ENCODE assay signal across 30 mouse cellular contexts in the genomic region with DNA sequence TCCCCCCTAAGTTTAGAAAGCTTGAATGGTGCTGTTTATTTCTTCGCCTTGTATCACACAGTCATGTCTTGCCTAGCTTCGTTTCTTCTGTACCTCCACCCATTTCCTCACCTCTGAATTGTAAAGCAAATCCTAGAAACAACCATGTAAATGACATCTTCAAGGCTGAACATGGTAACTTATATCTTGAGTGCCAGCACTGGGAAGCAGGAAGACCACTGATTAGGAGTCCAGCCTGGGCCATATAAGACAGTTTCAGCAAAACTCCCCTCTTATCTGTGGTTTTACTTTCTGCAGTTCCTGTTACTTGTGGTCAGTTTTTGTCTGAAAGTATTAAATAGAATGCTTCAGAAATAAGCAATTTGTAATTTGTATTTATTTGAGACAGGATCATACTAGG. TPM values are rescaled to one million over a fixed set of nuclear protein-coding genes. Genes with fewer than 3 reads are reported as not detected.
DNase-seq lines count a peak whose midpoint lies in the region; ATAC-seq and TF ChIP-seq lines count a peak whose summit lies in the region.
"Had no signal": no experiment of that assay in that cellular context is flagged by ENCODE, and none has a peak within 500 bp of the region (broad histone marks: within the 10 kb centered on the region; RNA-seq: fewer than 3 reads in every experiment).

No protein-coding gene starts in this region.

- H3K9me3 ChIP-seq in liver, embryonic 12.5 days (replicated peaks): no peaks in the 10 kb centered on the region
- H3K9me3 ChIP-seq in liver, postnatal 0 days (ENCODE audit: low read length): no peaks in the 10 kb centered on the region
- H3K9me3 ChIP-seq in heart, embryonic 12.5 days (replicated peaks): no peaks in the 10 kb centered on the region
- H3K9me3 ChIP-seq: embryonic facial prominence, embryonic 12.5 days; forebrain, embryonic 10.5 days; hindbrain, embryonic 15.5 days; kidney, embryonic 15.5 days; limb, embryonic 13.5 days had no signal

- no peak overlapping the region for H3K9ac ChIP-seq in liver, embryonic 12.5 days
- no peak overlapping the region for H3K9ac ChIP-seq in liver, postnatal 0 days (replicated peaks)
- no peak overlapping the region for H3K9ac ChIP-seq in heart, embryonic 12.5 days
- H3K9ac ChIP-seq: embryonic facial prominence, embryonic 12.5 days; hindbrain, embryonic 15.5 days; kidney, embryonic 15.5 days; limb, embryonic 13.5 days had no signal

- H3K4me3 ChIP-seq in liver, embryonic 12.5 days: no peak overlapping the region
- H3K4me3 ChIP-seq in liver, postnatal 0 days (ENCODE audit: low read depth, low read length): no peak overlapping the region
- H3K4me3 ChIP-seq in heart, embryonic 12.5 days: no peak overlapping the region
- H3K4me3 ChIP-seq: embryonic facial prominence, embryonic 12.5 days; forebrain, embryonic 10.5 days; gastrocnemius, adult 2 months; hindbrain, embryonic 15.5 days; kidney, embryonic 15.5 days; left cerebral cortex, adult 2 months; limb, embryonic 13.5 days had no signal

- H3K4me1 ChIP-seq in liver, embryonic 12.5 days: peaks cover 72% of the 10 kb centered on the region
- peaks cover 6% of the 10 kb centered on the region for H3K4me1 ChIP-seq in liver, postnatal 0 days (ENCODE audit: insufficient read depth)
- H3K4me1 ChIP-seq in heart, embryonic 12.5 days (replicated peaks): 0 out of 2 replicates have a peak, but pooled peaks cover 7% of the 10 kb centered on the region
- H3K4me1 ChIP-seq: forebrain, embryonic 10.5 days; hindbrain, embryonic 15.5 days had no signal

- no peak for TF ChIP-seq CTCF in liver, postnatal 0 days (IDR thresholded peaks at IDR 0.05; ENCODE audit: low read depth)

- H3K27ac ChIP-seq in liver, embryonic 12.5 days: peak overlapping the region; percentile 57
- H3K27ac ChIP-seq in liver, postnatal 0 days (ENCODE audit: low read depth): 0 out of 2 replicates have a peak overlapping the region, but pooled peaks have one; percentile 49
- no peak overlapping the region for H3K27ac ChIP-seq in heart, embryonic 12.5 days (ENCODE audit: poor library complexity, severe bottlenecking)
- H3K27ac ChIP-seq: forebrain, embryonic 10.5 days; hindbrain, embryonic 15.5 days; kidney, embryonic 15.5 days; left cerebral cortex, adult 2 months had no signal

- peak overlapping the region; percentile 36 for H3K4me2 ChIP-seq in liver, embryonic 12.5 days
- H3K4me2 ChIP-seq in liver, postnatal 0 days (ENCODE audit: low read depth, low read length): no peak overlapping the region
- no peak overlapping the region for H3K4me2 ChIP-seq in heart, embryonic 12.5 days
- H3K4me2 ChIP-seq: embryonic facial prominence, embryonic 12.5 days; heart, embryonic 11.5 days; hindbrain, embryonic 15.5 days; kidney, embryonic 15.5 days had no signal

- WGBS in liver, embryonic 12.5 days (ENCODE audit: insufficient replicate concordance): 30% methylated on average over 2 of the region's 2 CpGs
- WGBS in liver, postnatal 0 days (ENCODE audit: insufficient replicate concordance): 27% methylated on average over 2 of the region's 2 CpGs
- 69% methylated on average over 2 of the region's 2 CpGs for WGBS in heart, embryonic 12.5 days

- H3K36me3 ChIP-seq in liver, embryonic 12.5 days: peaks cover 15% of the 10 kb centered on the region
- H3K36me3 ChIP-seq in liver, postnatal 0 days (replicated peaks; ENCODE audit: insufficient read depth, low read length): 0 out of 2 replicates have a peak, but pooled peaks cover 3% of the 10 kb centered on the region
- no peaks in the 10 kb centered on the region for H3K36me3 ChIP-seq in splenic B cell, adult 2 months (ENCODE audit: control insufficient read depth, insufficient read depth, low read length, poor library complexity, severe bottlenecking)
- peaks cover 14% of the 10 kb centered on the region for H3K36me3 ChIP-seq in heart, embryonic 12.5 days

- TF ChIP-seq EP300 in liver, postnatal 0 days (IDR thresholded peaks at IDR 0.05; ENCODE audit: low read depth): peak; percentile 59; the same call in 1 of the 2 replicates

- H3K27me3 ChIP-seq in liver, embryonic 12.5 days (replicated peaks): no peaks in the 10 kb centered on the region
- H3K27me3 ChIP-seq in liver, postnatal 0 days (ENCODE audit: insufficient read depth, low read length): no peaks in the 10 kb centered on the region
- H3K27me3 ChIP-seq in splenic B cell, adult 2 months (ENCODE audit: control insufficient read depth, insufficient read depth, low read length, poor library complexity, severe bottlenecking): no peaks in the 10 kb centered on the region
- no peaks in the 10 kb centered on the region for H3K27me3 ChIP-seq in heart, embryonic 12.5 days (replicated peaks)
- H3K27me3 ChIP-seq: embryonic facial prominence, embryonic 12.5 days; hindbrain, embryonic 15.5 days; kidney, embryonic 15.5 days; limb, embryonic 13.5 days had no signal

- ATAC-seq in liver, embryonic 12.5 days: peak; percentile 77
- 0 out of 2 replicates have a peak, but pooled peaks have one; percentile 26 for ATAC-seq in liver, postnatal 0 days
- ATAC-seq in heart, embryonic 12.5 days (ENCODE audit: insufficient number of reproducible peaks, low FRiP score): no peak
- ATAC-seq: forebrain, embryonic 16.5 days; inflammation-experienced regulatory T-cells, adult 6 months had no signal

- peak; percentile 93 for DNase-seq in MEL-GATA-1-ER (ENCODE audit: extremely low read depth, low read depth)
- no peak for DNase-seq in liver, postnatal 0 days
- DNase-seq in splenic B cell, adult 2 months (ENCODE audit: low read depth, low spot score): peak; percentile 29
- DNase-seq in layer of hippocampus, postnatal 36 days: no peak
- DNase-seq in testis, postnatal 14 days (ENCODE audit: low spot score): no peak
- DNase-seq: adrenal gland, adult 8-10 months; cerebellum, adult 8-10 months; cerebellum, postnatal 25 days; gastrocnemius, adult 2 months; gastrocnemius, postnatal 36 days; heart, adult 18-20 months; kidney, adult 11 months; kidney, postnatal 25 days; lung, adult 2 months; lung, postnatal 14 days; midbrain, embryonic 14.5 days; right cerebral cortex, postnatal 25 days; spleen, adult 18-20 months; thymus, postnatal 4 days had no signal

RNA-seq across cellular contexts. Expression of a gene that starts 8.5 kb away (rescaled TPM):
- 48.5 and 49.6 TPM in 2 replicates for polyA plus RNA-seq in liver, embryonic 12.5 days (2016; fragmentation: Nextera tagmentation; extraction: Ambion mirVana)
- 17.2 TPM in 2 replicates for polyA plus RNA-seq in liver, postnatal 0 days (2015; fragmentation: Nextera tagmentation; extraction: Ambion mirVana)
- 57.5 and 59.2 TPM in 2 replicates for polyA plus RNA-seq in heart, embryonic 12.5 days (2016; fragmentation: Nextera tagmentation; extraction: Ambion mirVana)
- 10 to 100 TPM; 19.2 to 25.1 TPM for total RNA-seq in layer of hippocampus, postnatal 36 days (2021)

RNA-seq across cellular contexts. Expression of a gene that starts 12.3 kb away (rescaled TPM):
- polyA plus RNA-seq in liver, embryonic 12.5 days (2016; fragmentation: Nextera tagmentation; extraction: Ambion mirVana): 41.9 and 43.4 TPM in 2 replicates
- 14.9 and 18.8 TPM in 2 replicates for polyA plus RNA-seq in liver, postnatal 0 days (2015; fragmentation: Nextera tagmentation; extraction: Ambion mirVana)
- polyA plus RNA-seq in heart, embryonic 12.5 days (2016; fragmentation: Nextera tagmentation; extraction: Ambion mirVana): 60.2 and 61.3 TPM in 2 replicates
- 100 to 1,000 TPM; 157 to 163 TPM for total RNA-seq in layer of hippocampus, postnatal 36 days (2021)

RNA-seq across cellular contexts. Expression of a gene that starts 33.2 kb away (rescaled TPM):
- polyA plus RNA-seq in liver, embryonic 12.5 days (2016; fragmentation: Nextera tagmentation; extraction: Ambion mirVana): 21.7 and 21.8 TPM in 2 replicates
- polyA plus RNA-seq in liver, postnatal 0 days (2015; fragmentation: Nextera tagmentation; extraction: Ambion mirVana): 7.9 and 9.0 TPM in 2 replicates
- 23.9 and 24.9 TPM in 2 replicates for polyA plus RNA-seq in heart, embryonic 12.5 days (2016; fragmentation: Nextera tagmentation; extraction: Ambion mirVana)
- 10 to 100 TPM; 13.2 to 14.0 TPM for total RNA-seq in layer of hippocampus, postnatal 36 days (2021)

RNA-seq across cellular contexts. Expression of a gene that starts 33.3 kb away (rescaled TPM):
- polyA plus RNA-seq in liver, embryonic 12.5 days (2016; fragmentation: Nextera tagmentation; extraction: Ambion mirVana): 16.0 and 18.0 TPM in 2 replicates
- polyA plus RNA-seq in liver, postnatal 0 days (2015; fragmentation: Nextera tagmentation; extraction: Ambion mirVana): 9.6 and 10.0 TPM in 2 replicates
- polyA plus RNA-seq in heart, embryonic 12.5 days (2016; fragmentation: Nextera tagmentation; extraction: Ambion mirVana): 18.7 and 20.5 TPM in 2 replicates
- 10 to 100 TPM; 32.3 to 34.4 TPM for total RNA-seq in layer of hippocampus, postnatal 36 days (2021)

RNA-seq across cellular contexts. Expression of a gene that starts 52.9 kb away (rescaled TPM):
- 1.4 and 1.7 TPM in 2 replicates for polyA plus RNA-seq in liver, embryonic 12.5 days (2016; fragmentation: Nextera tagmentation; extraction: Ambion mirVana)
- polyA plus RNA-seq in liver, postnatal 0 days (2015; fragmentation: Nextera tagmentation; extraction: Ambion mirVana): 1.2 and 1.3 TPM in 2 replicates
- 3.2 and 4.0 TPM in 2 replicates for polyA plus RNA-seq in heart, embryonic 12.5 days (2016; fragmentation: Nextera tagmentation; extraction: Ambion mirVana)
- 1 to 10 TPM; 8.4 to 9.0 TPM for total RNA-seq in layer of hippocampus, postnatal 36 days (2021)

Comparison
In these comparisons a context has a peak if more than half of its experiments do, and no peak if none do; other contexts are left out.
1. DNase-seq: peak in MEL-GATA-1-ER (single experiment) and splenic B cell, adult 2 months (single experiment); none in liver, postnatal 0 days (single experiment), layer of hippocampus, postnatal 36 days (0 of 2) and testis, postnatal 14 days (single experiment).